Mouse (Mus musculus) cerebellum, adult 2 months (tissue): ENCODE data around the gene Shh.

Experiments used
- CTCF ChIP-seq: fragments of 200-500 bp; IDR thresholded peaks from 2 replicates; pipeline ENCODE4 v1.5.1; 2011; ENCODE audit warnings: low read depth, mild to moderate bottlenecking, control low read depth, low read length, moderate library complexity, borderline replicate concordance; ENCODE audit not compliant: insufficient read depth
- POLR2A ChIP-seq: fragments of 200-500 bp; IDR thresholded peaks from 2 replicates; pipeline ENCODE4 v1.6.1; 2011; ENCODE audit warnings: low read length, control low read depth, borderline replicate concordance; ENCODE audit not compliant: insufficient read depth

DNA sequence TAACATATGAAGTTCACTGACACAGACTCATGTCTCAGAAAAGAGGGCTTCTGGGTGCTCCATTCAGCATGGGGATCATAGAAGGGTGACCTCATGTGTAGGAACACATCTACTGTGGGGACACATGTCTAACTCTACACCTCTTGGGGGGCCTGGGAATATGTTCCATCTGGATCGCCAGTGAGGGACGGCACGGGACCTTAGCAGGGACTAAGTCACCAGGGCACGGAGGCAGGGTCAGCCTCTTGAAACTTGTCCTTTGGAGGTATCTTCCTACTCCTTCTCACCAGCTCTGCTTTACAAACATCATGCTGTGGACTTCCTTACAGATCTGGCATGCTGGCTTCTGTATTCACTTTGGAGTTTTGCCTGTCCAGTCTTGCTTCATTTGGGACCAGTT lies 31.8 kb upstream of the Shh start:
- no peak for TF ChIP-seq CTCF
- TF ChIP-seq POLR2A: no peak
